Mouse (Mus musculus): ENCODE measurements around the gene Zmynd10. TPM values are rescaled to one million over a fixed set of nuclear protein-coding genes. Genes with fewer than 3 reads are reported as not detected.
"Not testable (repeated sequence)": the region's sequence is repeated elsewhere in the genome, so short reads cannot be mapped to it uniquely, and the experiment has no call there.

The Zmynd10 gene
- total RNA-seq, 1 experiment from 2014 or later: not detected

DNA sequence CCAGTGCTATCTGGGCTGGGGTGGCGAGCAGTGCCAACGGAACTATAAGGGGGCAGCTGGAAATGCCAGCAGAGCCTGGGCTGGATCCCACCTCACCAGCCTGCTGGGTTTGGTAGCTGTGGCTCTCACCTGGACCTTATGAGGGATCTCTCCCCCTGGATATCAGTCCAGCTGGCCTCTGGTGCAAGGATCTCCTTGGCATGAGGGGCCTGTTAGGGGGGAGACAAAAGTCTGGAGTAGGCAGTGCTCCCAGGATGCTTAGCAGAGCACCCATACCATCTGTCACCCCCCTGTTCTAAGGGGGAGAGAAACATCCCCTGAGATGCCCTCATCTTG, 25.2 kb downstream of the Zmynd10 start:
- ATAC-seq (ENCODE audit: extremely low read depth, insufficient number of reproducible peaks, low FRiP score, poor library complexity, severe bottlenecking): no peak

DNA sequence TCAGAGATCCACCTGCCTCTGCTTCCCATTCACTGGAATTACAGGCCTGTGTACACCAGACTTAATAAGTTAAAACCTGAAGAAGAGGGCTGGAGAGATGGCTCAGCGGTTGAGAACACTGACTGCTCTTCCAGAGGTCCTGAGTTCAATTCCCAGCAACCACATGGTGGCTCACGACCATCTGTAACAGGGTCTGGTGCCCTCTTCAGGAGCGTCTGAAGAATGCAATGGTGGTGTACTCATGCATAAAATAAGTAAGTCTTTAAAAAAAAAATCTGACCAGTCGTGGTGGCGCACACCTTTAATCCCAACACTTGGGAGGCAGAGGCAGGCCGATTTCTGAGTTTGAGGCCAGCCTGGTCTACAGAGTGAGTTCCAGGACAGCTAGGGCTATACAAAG, 26.7 kb downstream of the Zmynd10 start:
- ATAC-seq (ENCODE audit: extremely low read depth, insufficient number of reproducible peaks, low FRiP score, poor library complexity, severe bottlenecking): not testable (repeated sequence)

DNA sequence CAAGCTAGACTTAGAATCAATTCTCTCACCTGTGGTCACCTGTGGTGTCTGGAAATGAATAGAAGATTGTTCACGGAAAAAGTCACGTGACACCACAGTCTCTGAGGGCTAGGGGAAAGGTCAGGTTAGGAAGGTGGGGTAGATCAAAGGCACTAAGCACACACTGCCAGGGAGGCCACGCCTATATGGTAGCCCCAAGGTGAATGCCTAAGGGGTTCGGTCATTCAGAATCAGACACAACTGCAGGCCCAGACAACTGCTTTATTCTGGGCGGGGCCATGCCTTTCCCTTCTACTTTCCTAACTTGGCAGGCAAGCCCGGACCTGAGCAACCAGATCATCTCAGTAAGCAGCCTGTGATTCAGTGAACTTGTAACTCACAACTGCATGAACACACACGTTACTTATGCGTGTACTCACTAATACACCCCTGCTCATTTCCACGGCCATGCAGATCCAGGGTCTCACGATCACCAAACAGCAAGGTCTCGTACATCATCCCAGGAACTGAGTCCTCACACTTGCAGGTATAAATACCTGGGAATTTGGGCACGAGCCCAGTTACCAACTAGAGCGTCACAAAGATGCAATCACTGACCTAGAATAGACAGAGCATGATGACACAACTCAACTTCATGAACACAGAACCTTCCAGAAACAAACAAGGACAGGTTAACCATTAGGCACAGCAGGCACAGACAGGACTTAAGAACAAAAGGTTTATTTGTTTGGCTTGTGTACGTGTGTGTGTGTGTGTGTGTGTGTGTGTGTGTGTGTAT, 28.7 kb downstream of the Zmynd10 start:
- ATAC-seq (ENCODE audit: extremely low read depth, insufficient number of reproducible peaks, low FRiP score, poor library complexity, severe bottlenecking): no peak

DNA sequence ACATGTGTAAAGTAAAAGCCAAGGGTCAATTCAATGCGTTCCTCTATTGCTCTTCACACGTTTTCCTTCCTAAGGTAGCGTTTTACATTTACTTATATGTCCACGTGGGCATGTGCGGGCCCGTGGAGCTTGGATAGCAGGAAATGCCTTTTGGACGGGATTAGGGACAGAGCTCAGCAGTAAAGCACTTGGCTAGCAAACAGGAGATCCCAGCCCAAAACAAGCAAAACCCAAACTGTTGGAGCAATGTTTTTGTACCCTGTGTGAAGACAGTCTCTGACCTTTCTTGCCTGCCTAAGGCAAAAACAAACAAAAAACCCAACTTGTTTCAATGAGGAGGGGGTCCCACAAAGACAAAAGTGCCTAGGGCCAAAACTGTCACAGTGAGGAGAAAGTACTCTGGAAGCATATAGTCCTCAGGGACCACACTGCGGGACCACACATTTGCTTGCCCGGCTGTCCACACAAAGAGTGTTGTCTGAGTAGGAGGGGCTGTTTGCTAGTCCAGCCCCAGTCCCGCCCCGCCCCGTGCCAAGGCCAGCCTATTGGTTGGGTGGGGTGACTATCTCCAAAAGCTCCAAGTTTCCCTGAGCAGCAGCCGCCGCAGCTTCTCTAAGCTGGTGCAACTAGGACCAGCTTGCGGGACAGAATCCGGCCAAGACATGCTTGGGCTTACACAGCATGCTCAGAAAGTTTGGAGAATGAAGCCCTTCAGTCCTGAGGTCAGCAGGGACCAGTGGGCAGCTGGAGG, 29.4 kb downstream of the Zmynd10 start, which contains the start of gene Hyal1:
Gene Hyal1 (plus strand): TSS at position 571 of the 751 bp plus-strand sequence.
- ATAC-seq (ENCODE audit: extremely low read depth, insufficient number of reproducible peaks, low FRiP score, poor library complexity, severe bottlenecking): no peak

DNA sequence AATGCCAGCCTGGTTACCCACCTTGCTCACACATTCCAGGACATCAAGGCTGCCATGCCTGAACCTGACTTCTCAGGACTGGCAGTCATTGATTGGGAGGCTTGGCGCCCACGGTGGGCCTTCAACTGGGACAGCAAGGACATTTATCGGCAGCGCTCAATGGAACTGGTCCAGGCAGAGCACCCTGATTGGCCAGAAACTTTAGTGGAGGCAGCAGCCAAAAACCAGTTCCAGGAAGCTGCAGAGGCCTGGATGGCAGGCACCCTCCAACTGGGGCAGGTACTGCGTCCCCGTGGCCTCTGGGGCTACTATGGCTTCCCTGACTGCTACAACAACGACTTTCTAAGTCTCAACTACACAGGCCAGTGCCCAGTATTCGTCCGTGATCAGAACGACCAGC, 30.8 kb downstream of the Zmynd10 start:
- no peak for ATAC-seq (ENCODE audit: extremely low read depth, insufficient number of reproducible peaks, low FRiP score, poor library complexity, severe bottlenecking)

DNA sequence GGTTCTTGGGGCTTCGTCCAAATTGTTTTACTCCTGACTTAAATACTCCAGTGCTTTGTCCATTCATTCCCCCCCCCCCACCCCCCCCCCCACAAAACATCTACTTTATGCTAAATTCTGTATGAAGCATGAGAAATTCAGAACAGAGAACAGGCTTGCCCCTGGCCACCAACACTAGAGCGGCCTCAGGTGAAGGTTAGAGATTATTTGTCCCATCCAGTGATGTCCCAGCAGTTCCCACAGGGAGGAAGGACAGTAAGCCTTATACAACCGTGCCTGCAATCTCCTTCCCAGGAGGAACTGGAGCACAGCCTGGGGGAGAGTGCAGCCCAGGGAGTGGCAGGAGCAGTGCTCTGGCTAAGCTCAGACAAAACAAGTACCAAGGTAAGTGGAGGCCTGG, 31.5 kb downstream of the Zmynd10 start, which contains the start of gene Naa80:
Gene Naa80 (plus strand): TSS at position 301 of the 400 bp plus-strand sequence.
- no peak for ATAC-seq (ENCODE audit: extremely low read depth, insufficient number of reproducible peaks, low FRiP score, poor library complexity, severe bottlenecking)

DNA sequence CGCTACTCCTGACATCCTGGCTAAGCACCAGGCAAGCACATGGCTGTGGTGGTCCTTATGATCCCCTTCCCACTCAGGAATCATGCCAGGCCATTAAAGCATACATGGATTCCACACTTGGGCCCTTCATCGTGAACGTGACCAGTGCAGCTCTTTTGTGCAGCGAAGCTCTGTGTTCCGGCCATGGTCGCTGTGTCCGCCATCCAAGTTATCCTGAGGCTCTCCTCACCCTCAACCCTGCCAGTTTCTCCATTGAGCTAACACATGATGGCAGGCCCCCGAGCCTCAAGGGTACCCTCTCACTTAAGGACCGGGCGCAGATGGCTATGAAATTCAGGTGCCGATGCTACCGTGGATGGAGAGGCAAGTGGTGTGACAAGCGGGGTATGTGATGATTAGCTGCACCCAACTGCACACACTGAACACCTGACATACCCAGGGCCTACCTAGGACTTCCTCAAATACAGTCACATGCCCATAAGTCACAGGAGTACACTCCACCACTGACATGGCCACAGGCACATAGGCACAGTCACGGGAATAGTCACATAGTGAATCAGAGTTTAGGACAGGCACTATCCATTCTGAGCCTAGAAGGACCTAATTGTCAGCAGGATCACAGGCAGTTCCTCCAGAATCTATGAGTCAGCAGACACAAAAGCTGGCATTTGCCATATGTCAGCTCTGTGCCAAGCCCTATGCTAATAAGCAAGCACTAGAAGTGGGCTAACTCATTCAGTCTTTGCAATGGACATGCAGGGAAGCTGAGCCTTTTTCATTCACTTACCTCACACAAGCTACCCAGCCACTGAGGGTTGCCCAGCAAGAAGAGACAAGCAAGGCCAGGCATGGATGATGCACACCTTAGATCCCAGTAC, 32.2 kb downstream of the Zmynd10 start:
- ATAC-seq (ENCODE audit: extremely low read depth, insufficient number of reproducible peaks, low FRiP score, poor library complexity, severe bottlenecking): no peak

DNA sequence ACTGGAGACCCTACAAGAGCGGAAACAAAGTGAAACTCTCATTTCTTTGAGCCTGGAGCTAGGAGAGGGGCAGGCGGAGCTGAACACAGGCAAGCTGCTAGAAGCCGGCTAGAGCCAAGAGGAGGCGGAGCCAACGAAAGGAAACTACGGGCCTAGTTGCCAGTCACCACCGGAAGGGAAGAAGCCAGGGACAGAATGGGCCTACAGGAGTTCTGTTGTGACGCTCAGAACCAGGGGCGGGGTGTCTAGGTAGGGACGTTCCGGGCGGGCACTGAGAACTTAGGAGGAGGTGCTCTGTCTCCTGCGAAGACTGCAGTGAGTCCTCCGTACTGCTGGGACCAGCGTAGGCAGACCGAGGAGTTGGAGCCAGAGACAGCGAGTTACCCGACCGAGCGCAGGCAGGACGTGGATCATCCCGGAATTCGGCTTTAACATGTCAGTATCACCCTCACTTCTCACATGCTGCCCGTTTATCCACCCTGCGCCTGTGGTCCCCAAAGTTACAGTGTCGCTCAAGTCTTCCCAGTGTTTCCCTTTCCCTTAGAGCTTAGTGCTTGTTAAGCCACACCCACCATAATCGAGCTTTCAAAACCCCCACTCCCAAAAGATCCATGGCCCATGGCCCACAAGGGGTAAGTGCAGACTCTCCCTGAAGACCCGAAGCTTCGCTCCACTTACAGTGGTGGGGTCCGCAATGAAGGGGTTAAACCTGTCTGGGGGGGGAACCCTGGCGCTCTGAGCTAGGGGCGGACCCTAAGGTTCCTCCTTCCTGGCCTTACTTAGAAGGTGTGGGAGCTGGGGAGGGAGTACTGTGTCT, 33.6 kb downstream of the Zmynd10 start, which contains the start of gene Hyal3:
Gene Hyal3 (plus strand): TSS at position 318 of the 817 bp plus-strand sequence.
- ATAC-seq (ENCODE audit: extremely low read depth, insufficient number of reproducible peaks, low FRiP score, poor library complexity, severe bottlenecking): peak; percentile 83

DNA sequence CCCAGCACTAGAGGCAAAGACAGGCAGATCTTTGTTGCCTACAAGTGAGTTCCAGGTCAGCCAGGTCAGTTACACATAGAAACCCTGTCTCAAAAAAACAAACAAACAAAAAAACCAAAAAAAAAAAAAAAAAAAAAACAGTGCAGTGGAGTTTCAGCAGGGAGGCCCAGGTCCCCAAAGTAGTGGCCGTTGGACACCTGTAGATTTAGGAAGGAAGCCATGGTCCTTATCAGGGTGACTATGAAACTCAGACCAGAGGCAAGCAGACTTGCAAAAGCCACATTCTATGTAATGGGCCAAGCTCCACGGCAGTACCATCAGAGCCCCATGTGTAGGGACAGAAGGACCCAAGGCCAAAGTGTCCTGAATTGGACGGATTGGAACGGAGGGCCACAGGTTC, 34.5 kb downstream of the Zmynd10 start:
- ATAC-seq (ENCODE audit: extremely low read depth, insufficient number of reproducible peaks, low FRiP score, poor library complexity, severe bottlenecking): no peak

DNA sequence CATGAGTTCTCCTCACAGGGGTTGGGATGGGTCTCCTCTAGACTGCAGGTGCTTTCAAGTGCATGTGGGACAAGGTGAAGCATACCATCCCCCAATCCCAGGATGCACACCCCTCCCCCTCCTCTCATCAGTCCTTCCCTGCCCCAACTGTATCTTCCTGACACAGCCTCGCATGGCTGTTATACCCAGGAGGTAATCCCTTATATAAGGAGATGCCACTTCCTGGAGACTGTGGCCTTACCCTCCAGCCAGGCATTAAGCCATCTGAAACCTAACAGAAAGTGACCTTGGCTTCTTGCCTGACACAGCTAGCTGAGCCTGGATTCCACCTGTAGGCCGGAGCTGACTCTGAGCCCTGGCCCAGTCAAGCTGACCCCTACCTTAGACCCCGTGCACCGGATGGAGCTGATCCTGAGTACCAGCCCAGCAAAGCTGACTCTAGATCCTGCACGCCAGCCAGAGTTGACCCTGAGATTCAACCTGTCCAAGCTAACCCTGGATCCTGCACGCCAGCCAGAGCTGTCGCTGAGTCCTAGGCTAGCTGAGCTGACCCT, 35.5 kb downstream of the Zmynd10 start:
- ATAC-seq (ENCODE audit: extremely low read depth, insufficient number of reproducible peaks, low FRiP score, poor library complexity, severe bottlenecking): no peak

DNA sequence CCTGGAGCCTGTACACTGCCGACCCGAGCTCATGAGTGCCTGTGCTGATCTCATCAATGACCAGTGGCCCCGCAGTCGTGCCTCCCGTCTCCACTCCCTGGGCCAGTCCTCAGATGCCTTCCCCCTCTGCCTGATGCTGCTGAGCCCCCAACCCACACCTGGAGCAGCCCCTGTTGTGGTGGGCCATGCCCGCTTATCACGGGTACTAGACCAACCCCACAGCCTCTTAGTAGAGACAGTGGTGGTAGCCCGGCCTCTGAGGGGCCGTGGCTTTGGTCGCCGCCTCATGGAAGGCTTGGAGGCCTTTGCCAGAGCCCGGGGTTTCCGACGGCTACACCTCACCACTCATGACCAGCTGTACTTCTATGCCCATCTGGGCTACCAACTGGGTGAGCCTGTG, 36.1 kb downstream of the Zmynd10 start:
- no peak for ATAC-seq (ENCODE audit: extremely low read depth, insufficient number of reproducible peaks, low FRiP score, poor library complexity, severe bottlenecking)

DNA sequence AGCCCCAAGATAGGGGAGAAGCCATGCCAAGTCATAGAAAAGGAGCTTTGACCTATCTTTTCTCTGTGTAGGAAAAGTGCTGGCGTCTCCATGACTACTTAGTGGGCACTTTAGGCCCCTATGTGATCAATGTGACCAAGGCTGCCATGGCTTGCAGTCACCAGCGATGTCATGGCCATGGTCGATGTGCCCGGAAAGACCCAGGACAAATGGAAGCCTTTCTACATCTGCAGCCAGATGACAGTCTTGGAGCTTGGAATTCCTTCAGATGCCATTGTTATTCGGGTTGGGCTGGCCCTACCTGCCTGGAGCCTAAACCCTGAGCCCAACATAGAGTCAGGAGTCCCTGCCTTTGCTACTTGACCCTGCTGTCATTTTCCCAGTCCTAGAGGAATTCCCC, 39.4 kb downstream of the Zmynd10 start:
- ATAC-seq (ENCODE audit: extremely low read depth, insufficient number of reproducible peaks, low FRiP score, poor library complexity, severe bottlenecking): no peak

DNA sequence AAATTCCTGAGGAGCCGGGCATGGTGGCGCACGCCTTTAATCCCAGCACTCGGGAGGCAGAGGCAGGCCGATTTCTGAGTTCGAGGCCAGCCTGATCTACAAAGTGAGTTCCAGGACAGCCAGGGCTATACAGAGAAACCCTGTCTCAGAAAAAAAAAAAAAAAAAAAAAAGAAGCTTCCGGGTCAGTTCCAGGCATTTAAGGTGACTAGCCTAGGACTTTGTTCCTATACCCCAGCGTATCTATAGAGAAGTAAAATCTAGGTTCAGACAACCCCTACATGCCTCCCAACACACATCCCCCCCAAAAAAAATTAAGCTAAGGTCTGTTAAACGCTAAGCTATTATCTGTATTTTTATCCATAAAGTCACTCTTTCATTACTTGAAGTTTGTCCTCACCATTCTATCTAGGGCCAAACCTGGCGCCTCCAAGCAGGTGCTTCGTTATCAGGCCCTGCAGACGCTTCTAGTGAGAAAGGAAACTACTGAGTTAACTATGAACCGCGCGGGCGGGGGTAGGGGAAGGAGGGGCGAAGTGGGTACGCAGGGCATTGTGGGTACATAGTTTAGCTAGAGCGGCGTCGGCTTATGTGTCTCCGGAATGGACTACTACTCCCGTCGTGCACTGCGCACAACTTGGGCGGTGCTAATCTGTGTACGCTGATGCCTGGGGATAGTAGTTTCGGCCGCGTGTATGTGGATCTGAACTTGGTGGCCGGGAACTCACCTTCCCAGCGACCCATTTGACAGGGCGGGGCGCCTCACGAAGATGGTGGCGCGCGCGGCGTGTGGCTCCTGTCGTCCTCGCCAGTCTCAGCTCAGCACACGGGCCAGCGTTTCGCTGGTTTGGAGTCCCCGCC, 40.1 kb downstream of the Zmynd10 start, which contains the start of gene Ifrd2:
Gene Ifrd2 (plus strand): TSS at position 669 of the 859 bp plus-strand sequence.
- ATAC-seq (ENCODE audit: extremely low read depth, insufficient number of reproducible peaks, low FRiP score, poor library complexity, severe bottlenecking): peak; percentile 96

DNA sequence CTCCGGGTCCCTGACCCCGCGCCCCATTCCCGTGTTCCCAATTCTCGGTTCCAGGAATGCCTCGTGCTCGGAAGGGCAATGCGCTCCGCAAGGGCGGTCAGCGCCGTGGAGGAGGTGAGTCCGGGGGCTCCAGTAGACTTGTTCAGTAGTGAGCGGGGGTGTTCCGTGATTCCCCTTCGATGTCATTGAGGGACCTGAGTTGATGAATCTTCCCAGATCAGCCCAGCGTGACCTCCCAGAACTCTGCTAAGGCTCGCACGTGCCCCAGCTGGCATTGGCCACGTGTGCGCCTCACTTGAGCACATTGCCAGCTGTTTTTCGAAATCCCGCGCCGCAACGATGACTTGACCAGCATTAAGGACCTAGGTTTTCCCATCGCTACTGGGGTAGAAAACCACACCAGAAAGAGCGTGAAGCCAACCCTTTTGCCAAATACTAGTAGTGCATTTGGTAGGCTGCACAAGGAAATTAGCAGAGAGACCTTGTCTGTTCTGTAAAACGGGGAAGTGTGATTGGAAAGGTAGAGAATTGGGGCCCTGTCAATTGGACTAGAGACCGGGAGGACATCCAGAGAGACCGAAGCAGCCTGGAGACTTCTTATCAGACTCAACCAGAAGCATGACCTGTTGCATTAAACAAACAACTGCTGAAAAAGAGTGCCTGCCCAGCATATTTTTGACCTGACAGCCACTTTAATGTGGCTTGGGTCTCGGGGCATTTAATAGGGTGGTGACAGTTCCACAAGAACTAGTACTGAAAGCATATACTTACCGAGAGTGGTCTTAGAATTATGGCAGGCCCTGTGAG, 40.9 kb downstream of the Zmynd10 start:
- no peak for ATAC-seq (ENCODE audit: extremely low read depth, insufficient number of reproducible peaks, low FRiP score, poor library complexity, severe bottlenecking)

DNA sequence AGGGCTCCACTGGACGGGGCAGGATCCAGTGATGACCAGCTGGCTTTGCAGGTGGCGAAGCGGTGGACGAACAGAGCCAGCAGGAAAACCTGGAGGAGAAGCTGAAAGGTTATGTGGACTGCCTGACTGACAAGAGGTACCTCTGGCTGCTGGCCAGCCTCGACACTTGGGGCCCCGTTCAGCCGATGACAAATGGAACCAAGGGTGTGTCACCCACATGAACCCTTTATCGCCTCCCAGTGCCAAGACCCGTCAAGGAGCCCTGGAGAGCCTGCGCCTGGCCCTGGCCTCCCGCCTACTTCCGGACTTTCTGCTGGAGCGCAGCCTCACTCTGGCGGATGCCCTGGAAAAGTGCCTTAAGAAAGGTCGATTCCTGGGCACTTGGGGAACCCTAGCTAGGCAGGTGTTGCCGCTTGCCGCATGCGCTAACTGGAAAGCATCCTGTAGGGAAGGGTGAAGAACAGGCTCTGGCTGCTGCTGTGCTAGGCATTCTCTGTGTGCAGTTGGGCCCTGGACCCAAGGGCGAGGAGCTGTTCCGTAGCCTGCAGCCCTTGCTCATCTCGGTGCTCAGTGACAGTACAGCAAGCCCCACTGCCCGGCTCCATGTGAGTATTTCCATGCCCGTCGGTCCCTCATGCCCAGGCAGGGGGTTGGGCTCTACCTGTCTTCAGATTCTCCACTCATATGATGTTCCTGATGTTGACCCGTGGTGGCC, 43.1 kb downstream of the Zmynd10 start:
- ATAC-seq (ENCODE audit: extremely low read depth, insufficient number of reproducible peaks, low FRiP score, poor library complexity, severe bottlenecking): no peak

DNA sequence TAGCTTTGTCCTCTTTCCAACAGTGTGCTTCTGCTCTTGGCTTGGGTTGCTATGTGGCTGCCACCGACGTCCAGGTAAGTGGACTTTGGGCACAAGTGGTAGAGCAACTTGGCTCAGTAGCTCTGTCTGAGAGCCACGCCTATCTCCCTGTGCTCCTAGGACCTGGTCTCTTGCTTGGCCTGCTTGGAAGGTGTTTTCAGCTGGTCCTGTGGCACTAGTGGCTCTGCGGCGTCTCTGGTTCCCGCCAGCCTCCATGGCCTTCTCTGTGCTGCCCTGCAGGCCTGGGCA, 43.6 kb downstream of the Zmynd10 start:
- no peak for ATAC-seq (ENCODE audit: extremely low read depth, insufficient number of reproducible peaks, low FRiP score, poor library complexity, severe bottlenecking)

All from neutrophil, adult 5-6 weeks (primary cell).